Mouse (Mus musculus) right cerebral cortex, adult 2 months (tissue): ENCODE measurements at regions not wholly inside any gene's neighbourhood (a gene's known extent, or its start where the extent isn't known, plus 50 kb on each side); places are given as distances from the start of the nearest gene placed in this dataset.
A peak's percentile ranks its signal among the peaks of the same experiment; 100 is the strongest.

Experiments
- DNase-seq, 2 experiments: peaks; one replicate each; pipeline ENCODE4 v3.0.0; 2021 to 2022; ENCODE audit warnings: low spot score in 2 of 2

DNA sequence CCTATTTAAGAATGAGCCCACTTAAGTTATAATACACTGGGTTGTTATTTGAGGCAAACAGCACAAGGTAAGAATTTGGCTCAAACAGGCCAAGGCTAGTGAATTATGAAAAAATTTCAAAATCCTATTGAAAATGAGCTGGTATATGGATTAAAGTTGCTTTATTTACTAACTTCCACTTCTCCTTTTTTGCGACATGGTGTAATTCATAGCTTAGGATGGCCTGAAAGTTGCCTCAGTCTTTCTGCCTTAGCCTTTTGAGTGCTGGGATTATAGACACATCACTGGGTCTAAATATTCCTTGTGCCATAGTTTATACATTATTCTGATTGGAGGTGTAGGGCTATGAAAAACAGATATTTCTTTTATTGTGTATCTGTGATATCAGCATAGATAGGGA is 81.9 kb downstream of the Edem1 start:
- no peak for DNase-seq

DNA sequence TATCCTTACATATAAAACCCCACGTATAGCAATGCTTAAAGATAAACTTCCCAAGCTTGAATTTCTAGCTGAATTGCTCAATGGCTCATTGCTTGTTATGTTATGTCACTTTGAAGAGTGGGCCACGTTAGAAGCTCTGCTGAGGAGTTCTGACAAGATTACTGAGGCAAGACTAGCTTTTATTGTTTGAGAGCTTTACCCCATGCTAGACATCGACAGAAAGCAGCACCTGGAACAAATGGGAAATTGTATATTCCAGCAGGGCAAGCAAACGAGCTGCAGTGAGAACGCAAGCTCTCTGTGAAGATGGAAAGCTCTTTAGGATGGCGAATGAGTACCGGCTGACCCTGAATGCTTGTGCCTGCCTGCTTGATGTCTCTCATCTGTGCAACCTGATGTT is 84.1 kb downstream of the Edem1 start:
- no peak for DNase-seq

DNA sequence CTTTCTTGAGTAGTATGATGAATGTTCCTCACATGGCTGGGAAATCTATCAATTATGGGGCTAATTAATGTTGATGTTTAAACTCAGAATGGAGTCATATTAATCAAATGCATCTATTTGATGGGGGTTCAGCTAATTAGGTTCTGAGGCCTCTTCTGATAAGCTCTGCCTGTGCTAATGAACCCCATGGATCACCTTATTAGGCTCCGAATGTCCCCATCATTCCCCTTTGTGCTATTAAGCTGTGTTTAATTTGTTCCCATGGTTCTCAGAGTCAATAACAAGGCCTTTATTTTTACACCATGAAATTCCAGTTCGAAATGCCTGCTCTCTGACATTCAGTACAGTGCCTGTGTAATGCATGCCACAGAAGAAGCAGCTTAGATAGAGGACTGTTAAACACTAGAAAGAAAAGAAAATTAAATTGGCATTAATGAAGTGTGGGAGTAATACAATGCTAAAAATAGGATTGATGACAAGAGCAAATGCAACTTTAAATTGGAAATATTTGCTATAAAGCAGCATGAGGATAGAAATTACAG is 91.0 kb downstream of the Edem1 start:
- no peak for DNase-seq

DNA sequence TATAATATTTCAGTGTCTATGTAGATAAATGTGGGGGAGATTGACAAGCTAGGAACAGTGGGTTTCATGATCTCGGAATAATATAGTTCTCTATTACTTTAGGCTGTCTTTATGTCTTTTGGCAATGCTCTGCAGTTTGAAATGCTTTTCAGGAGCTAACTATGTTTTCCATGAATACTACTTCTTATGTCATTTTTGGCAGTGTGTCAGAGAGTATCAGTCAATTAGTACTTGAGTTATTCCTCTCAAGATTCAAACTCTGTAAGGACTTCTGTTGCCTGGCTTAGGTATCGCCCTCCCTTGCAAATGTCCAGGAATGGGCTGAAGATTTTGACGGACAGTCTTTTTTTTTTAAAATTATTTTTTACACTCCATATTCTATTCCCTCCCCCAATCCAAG is 92.7 kb downstream of the Edem1 start:
- DNase-seq, result no peak

DNA sequence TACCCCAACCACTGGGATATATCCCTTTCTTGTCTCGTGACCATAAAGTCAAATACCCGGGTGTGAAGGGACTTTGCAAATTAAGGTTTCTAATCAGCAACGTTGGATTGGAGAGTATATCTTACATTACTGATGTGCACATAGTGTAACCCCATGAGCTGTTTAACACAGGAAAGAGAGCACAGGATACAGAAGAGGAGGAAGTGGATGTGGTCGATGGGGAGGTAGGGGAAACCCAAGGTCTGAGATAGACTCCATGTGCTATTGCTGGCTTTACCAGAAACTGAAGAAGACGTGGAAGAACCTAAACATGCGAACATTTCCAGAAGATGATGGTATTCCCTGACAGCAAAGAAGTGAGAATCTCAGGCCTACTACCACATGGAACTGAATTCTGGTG is 94.1 kb downstream of the Edem1 start:
- DNase-seq, result no peak

DNA sequence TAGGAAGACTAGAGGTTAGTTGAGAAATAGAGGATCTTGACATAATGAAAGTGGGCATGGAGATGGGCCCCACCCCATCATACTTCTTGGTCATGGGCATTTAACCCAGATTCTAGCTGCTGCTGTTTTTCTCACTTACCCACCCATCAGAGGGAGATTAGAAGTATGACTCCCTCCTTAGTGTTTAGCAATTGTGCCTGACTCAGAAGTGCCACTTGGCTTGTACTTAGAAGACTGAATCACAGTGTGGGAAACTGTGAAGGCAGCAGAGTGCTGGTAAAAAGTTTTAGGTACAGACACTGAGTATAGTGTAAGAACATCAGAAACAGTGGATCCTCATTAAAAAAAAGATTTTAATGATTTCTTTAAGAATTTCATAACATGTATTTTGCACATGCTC is 100.5 kb downstream of the Edem1 start:
- DNase-seq, result peak; percentile 22 to 24

DNA sequence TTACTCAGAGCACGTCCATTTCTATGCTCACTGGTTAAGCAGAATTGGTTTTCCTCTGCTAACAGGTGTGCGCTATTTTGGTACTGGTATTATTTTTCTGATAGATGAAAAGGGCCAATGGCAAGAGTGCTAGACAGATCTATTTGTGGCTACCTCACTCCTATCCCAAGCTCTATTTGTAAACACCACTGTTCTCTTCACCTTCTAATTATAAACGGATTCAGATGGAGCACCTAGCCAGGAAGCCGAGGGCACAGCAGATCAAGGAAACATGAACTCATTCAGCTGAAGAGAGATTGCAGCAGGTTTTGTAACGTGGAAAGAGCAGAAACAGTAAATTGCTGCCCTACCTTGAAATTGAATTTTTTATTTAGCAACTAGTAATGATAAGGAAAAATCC is 110.2 kb downstream of the Edem1 start:
- no peak for DNase-seq

DNA sequence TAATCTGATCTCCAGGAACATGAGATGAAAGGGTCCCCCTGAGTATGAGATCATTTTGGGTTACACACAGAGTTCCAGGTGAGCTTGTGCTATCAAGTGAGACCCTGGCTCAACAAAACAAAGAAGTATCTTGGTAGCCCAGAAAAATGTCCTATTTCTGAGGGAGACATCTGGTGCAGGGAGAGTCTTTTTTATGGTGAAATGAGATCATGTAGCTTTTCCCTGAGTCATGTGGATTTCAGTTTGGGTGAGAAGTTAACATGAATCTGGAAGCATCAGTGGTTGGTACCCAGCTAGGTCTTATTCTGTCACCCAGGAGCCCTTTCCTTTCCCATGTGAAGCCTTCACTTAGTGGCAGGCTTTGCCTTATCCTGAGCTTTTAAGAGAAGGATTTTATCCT is 113.8 kb downstream of the Edem1 start:
- DNase-seq, result no peak

DNA sequence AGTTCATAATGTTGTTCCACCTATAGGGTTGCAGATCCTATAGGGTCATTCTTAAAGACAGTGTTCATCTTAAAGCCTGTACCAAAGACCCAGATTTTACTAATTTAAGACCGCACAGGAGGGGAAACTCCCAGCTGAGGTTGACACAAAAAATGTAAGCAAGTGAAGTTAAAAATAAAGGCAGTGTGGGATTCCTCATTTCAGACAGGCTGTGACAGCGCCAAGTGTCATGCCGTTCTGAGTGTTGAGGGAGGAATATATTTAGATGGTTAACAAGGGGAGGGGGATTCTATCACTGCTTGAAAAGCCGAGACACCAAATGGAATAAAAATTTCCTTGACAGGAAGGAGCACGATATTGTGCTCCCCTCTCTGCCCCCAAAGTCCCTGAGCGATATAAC is 123.9 kb downstream of the Edem1 start:
- DNase-seq, result no peak

DNA sequence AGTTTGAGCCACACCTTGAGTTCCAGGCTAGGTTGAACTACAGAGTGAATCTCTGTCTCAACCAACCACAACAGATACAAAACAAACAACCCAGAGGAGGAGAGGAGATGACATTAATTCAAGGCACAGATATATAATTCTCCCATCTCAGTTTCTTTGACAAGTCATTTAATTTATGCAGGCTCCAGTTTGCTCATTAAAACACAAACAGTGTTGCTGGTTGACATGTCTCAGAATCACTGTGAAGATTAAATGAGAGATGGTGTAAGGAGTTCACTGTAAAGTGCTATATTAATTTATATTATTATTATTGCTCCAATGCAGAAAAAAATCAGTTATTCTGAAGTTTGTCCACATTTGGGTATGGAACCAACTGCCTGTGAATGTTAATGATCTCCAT is 134.4 kb downstream of the Edem1 start:
- DNase-seq, result no peak

DNA sequence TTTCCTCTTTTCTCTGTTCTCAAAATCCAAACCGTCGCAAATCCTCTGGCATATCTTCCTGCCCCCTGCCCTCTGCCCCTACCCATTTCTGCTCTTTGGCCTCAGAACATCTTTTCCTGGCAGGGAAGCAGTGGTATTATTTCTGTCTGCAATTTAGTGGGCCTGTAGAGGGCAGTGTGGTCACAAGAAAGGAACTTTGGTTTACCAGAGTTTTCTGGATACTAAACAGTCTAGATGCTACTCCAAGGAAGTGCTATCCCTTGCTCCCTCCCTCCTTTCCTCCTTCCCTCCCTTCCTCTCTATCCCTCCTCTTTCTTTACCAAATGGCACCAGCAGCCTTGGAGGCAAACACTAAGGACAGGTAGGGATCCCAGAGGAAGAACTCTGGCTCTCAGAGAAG is 134.9 kb downstream of the Edem1 start:
- peak; percentile 84 to 86 for DNase-seq

DNA sequence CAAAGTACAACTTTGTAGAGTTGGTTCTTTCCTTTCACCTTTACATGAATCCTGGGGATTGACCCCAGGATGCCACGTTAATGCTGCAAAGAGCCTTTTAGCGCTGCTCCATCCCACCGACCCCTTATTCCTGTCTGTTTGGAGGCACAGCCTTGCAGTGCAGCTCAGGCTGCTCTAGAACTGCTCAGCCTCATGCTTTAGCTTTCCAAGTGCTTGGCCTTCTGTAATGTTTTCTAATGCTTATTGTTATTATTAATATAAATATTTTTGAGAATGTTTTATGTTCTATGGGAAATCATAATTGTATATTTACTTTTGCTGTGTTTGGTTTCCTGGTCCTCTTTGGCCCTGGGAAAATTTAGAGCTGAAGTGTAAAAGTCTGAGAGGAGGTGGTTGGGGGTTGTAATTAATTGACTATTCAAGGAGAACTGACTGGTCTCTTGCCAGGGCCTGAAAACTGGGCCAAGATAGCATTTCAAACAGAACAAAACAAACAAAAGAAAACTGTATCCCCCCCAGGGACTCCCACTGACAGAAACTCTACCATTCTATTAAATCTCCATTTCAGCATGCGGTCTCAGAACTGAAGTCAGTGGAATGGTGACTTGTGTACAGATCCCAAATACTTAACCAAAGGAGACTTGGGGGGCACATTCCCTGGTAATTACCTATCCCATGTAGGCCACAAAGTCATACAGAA is 141.2 kb downstream of the Edem1 start:
- DNase-seq, result no peak

DNA sequence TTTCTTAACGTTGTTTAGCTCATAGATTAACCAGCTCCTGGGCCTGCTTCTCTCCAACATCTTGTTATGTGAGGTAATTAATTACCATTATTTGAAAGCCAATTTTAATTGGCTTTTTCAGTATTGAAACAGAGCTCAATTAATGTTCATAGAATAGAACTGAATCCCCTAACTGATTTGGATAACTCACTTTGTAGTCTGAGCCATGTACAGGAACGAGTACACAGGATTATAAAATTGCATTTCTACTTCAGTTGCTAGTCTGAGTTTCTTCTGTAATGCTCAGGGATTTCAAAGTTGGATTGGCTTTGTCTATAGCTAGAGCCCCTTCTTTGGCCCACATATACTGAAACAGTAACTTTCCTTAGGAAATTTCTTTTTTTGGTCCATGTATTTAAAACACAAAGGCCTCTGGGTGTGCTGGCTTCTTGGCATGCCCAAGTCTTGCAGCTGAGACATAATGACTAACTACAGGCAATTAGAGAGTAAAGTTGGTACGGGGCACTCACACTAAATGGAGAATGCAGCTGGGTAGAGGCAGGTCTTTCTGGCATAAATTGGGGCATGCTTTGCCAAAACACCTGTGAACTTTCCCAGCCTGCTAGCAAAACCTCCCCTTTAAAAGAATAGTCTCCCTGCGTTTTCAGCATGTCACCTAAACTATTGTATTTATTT is 143.1 kb downstream of the Edem1 start:
- DNase-seq, result no peak

DNA sequence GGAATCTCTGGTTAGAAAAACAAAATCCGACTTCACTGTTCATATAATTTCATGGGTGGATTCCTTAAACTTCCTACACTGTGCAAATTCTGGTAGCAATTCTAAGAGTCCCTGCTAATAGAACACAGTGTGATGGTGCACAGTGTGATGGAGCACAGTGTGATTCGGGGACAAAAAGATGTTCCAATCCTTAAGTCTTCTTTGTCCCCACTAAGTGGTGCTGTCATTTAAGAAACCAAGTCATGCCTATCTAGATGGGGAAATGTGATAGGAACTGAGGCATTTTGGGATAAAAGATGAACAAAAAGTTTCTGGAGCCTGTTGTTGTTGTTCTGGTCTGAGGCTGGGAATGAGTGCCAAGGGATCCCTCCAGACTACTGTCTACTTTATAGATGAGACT is 145.3 kb downstream of the Edem1 start:
- no peak for DNase-seq

DNA sequence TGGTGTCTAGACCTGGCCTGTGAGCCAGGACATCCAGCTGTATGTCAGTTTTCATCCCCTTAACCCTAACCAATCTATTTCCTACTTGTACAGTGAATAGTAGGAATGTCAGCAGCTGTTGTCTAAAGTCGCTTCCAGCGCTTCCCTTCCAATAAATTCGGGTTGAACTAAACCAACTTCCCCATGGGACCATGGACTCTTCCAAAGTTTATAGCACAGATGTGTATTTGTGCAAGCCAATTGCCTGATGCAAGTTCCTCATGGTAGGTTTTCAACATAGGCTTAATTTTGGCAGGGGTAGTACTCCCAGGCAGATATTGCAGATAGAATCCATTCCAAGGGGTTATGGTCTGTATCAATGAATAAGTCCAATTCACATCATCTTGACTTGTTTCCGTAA is 161.1 kb downstream of the Edem1 start:
- DNase-seq, result no peak

DNA sequence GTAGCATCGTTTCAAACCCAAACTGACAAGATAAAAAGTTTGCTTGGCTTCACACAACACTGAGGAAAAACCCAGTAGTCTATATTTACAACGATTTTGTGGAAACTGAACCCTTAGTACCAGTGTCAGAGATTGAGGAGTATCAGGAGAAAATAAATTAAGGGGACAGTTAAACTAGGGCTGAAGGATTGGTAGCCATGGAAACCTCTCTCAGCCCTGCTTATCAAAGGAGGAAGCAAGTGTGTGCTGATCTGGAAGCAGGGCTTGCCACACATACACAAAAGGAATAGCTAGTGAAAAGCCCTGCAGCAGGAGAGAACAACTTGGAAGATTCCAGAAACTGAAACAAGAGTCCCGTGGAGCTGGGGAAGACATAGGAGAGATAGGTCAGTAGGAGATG is 165.3 kb downstream of the Edem1 start:
- no peak for DNase-seq

DNA sequence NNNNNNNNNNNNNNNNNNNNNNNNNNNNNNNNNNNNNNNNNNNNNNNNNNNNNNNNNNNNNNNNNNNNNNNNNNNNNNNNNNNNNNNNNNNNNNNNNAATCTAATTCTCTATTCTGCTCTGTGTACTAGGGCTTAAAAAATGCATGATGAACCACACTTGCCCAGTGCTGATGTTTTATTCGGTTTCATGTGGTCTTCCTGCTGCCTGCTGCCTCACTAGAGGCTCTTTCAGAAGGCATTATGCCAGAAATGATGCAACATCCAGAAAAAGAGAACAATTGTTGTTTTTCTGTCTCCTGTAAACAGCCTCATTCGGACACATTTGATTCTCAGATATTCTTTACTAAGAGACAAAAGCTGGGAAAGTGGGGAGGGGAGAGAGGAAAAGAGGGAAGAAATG is 176.0 kb downstream of the Edem1 start:
- DNase-seq, result no peak

DNA sequence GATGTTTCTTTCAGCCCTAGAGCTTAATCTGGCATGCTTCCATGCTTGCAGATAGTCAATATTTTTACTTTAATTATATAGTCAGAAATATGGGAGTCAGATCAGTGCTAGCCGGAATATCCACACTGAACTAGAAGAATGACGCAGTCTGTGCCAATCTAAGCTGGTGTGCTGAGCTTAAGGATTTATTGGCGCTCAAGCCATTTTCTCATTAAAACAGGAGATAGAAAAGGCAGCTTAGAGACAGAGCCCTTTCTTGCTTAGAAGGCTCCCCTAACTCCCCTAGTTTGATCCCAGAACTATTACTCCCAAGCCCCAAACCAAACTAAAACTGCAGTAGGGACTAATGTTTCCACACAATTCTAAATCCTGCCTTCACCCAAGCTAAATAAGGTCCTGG is 180.9 kb downstream of the Edem1 start:
- no peak for DNase-seq

DNA sequence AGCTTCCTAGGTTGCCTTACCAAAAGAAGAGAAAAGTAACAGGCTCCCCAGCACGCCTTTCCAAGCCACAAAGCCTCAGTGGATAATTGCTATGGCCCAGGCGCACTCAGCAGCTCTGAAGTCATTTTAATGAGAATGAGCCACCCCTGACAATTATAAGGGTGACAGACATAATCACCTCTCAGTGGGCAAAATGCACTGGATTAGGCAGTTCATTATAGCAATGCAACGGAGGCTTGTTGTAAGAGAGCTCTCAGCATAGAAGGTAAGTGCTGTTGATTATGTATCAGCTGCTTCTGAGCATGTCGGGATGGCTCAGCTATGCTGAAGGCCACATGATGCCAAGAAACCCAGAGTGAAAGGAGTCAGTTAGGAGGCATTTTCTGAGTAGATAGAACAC is 181.4 kb downstream of the Edem1 start:
- no peak for DNase-seq

DNA sequence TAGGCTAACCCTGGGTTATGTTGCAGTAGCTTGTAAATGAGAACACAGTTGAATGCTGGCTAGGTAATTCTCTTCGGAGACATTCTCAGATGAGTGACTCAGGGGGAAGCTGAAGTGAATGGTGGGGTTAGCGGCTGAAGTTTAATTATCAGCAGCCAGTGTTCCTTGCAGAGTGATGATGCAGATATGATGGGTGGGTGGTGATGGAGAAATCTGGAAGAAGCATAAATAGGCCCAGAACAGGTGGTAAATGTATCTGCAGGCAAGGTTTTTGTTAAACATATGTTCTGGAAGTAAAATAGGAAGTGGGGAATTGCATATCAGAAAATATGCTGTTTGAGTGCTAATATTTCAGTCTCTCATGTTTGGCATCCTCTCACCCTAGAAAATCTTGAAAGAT is 191.3 kb downstream of the Edem1 start:
- DNase-seq, result peak; percentile 35 to 43
